In genomic region chr4:120855360-120856060, GRCm38 (mm10) we compare ENCODE assay signal across 9 mouse cellular contexts. TPM values are rescaled to one million over a fixed set of nuclear protein-coding genes. Genes with fewer than 3 reads are reported as not detected.
DNase-seq lines count a peak whose midpoint lies in the region; ATAC-seq and TF ChIP-seq lines count a peak whose summit lies in the region.
"Had no signal": no experiment of that assay in that cellular context is flagged by ENCODE, and none has a peak within 500 bp of the region (broad histone marks: within the 10 kb centered on the region; RNA-seq: fewer than 3 reads in every experiment).

No protein-coding gene starts in this region.

- H3K4me3 ChIP-seq in heart, embryonic 13.5 days = peak overlapping the region; percentile 64
- H3K4me3 ChIP-seq in hindbrain, embryonic 12.5 days = peak overlapping the region; percentile 51
- peak overlapping the region; percentile 50 for H3K4me3 ChIP-seq in liver, postnatal 0 days (ENCODE audit: low read depth, low read length)

- TF ChIP-seq CTCF in liver, postnatal 0 days (IDR thresholded peaks at IDR 0.05; ENCODE audit: low read depth) = no peak

- peak overlapping the region; percentile 90 for H3K4me2 ChIP-seq in heart, embryonic 13.5 days
- H3K4me2 ChIP-seq in hindbrain, embryonic 12.5 days (replicated peaks) = peak overlapping the region; percentile 91
- peak overlapping the region; percentile 84 for H3K4me2 ChIP-seq in liver, postnatal 0 days (ENCODE audit: low read depth, low read length)

- no peak for ATAC-seq in heart, embryonic 13.5 days (ENCODE audit: extremely low read depth, insufficient number of reproducible peaks, low FRiP score, low TSS enrichment)
- no peak for ATAC-seq in hindbrain, embryonic 12.5 days (ENCODE audit: low FRiP score)
- ATAC-seq in liver, postnatal 0 days = no peak

- WGBS in heart, embryonic 13.5 days = 34% methylated on average over 7 of the region's 7 CpGs
- 15% methylated on average over 7 of the region's 7 CpGs for WGBS in hindbrain, embryonic 12.5 days
- WGBS in liver, postnatal 0 days (ENCODE audit: insufficient replicate concordance) = 34% methylated on average over 7 of the region's 7 CpGs

- no peaks in the 10 kb centered on the region for H3K9me3 ChIP-seq in heart, embryonic 13.5 days
- H3K9me3 ChIP-seq in hindbrain, embryonic 12.5 days (replicated peaks) = no peaks in the 10 kb centered on the region
- H3K9me3 ChIP-seq in liver, postnatal 0 days (ENCODE audit: low read length) = no peaks in the 10 kb centered on the region

- no peak overlapping the region for H3K9ac ChIP-seq in heart, embryonic 13.5 days
- peak overlapping the region; percentile 74 for H3K9ac ChIP-seq in hindbrain, embryonic 12.5 days
- no peak overlapping the region for H3K9ac ChIP-seq in liver, postnatal 0 days (replicated peaks)

- DNase-seq in heart, postnatal 10 days = no peak
- DNase-seq in cerebellum, postnatal 25 days = peak; percentile 47 to 57
- DNase-seq in liver, postnatal 0 days = no peak
- no peak for DNase-seq in ovary, postnatal 36 days (ENCODE audit: low spot score)
- no peak for DNase-seq in left cerebral cortex, adult 8-10 months (ENCODE audit: low spot score in 2 of 2)
- no peak for DNase-seq in layer of hippocampus, adult 9-11 months
- DNase-seq: gastrocnemius, postnatal 36 days had no signal

- intact Hi-C loops in heart, postnatal 10 days (cut with DNase I) = no loop called here

- peaks cover 87% of the 10 kb centered on the region for H3K27me3 ChIP-seq in heart, embryonic 13.5 days (replicated peaks)
- H3K27me3 ChIP-seq in hindbrain, embryonic 12.5 days = peaks cover 37% of the 10 kb centered on the region
- peaks cover 38% of the 10 kb centered on the region for H3K27me3 ChIP-seq in liver, postnatal 0 days (ENCODE audit: insufficient read depth, low read length)

- TF ChIP-seq EP300 in liver, postnatal 0 days (IDR thresholded peaks at IDR 0.05; ENCODE audit: low read depth) = no peak

- no peak overlapping the region for H3K27ac ChIP-seq in heart, embryonic 13.5 days (replicated peaks)
- H3K27ac ChIP-seq in hindbrain, embryonic 12.5 days = no peak overlapping the region
- no peak overlapping the region for H3K27ac ChIP-seq in liver, postnatal 0 days (ENCODE audit: low read depth)

- no peaks in the 10 kb centered on the region for H3K36me3 ChIP-seq in heart, embryonic 13.5 days
- H3K36me3 ChIP-seq in hindbrain, embryonic 12.5 days = no peaks in the 10 kb centered on the region
- H3K36me3 ChIP-seq in liver, postnatal 0 days (replicated peaks; ENCODE audit: insufficient read depth, low read length) = no peaks in the 10 kb centered on the region

- H3K4me1 ChIP-seq in heart, embryonic 13.5 days = peaks cover 17% of the 10 kb centered on the region
- H3K4me1 ChIP-seq in hindbrain, embryonic 12.5 days = peaks cover 25% of the 10 kb centered on the region
- no peaks in the 10 kb centered on the region for H3K4me1 ChIP-seq in liver, postnatal 0 days (ENCODE audit: insufficient read depth)

RNA-seq across cellular contexts. Expression of gene Rims3, which starts 0.9 kb away (rescaled TPM):
- 0.51 and 0.60 TPM in 2 replicates for polyA plus RNA-seq in heart, embryonic 13.5 days (2015; fragmentation: Nextera tagmentation; extraction: Ambion mirVana)
- total RNA-seq in heart, postnatal 10 days (2021) = under 1 TPM; 0.10 to 0.17 TPM
- 8.5 and 9.2 TPM in 2 replicates for polyA plus RNA-seq in hindbrain, embryonic 12.5 days (2016; fragmentation: Nextera tagmentation; extraction: Ambion mirVana)
- 0.26 and 0.31 TPM in 2 replicates for polyA plus RNA-seq in liver, postnatal 0 days (2015; fragmentation: Nextera tagmentation; extraction: Ambion mirVana)
- total RNA-seq in left cerebral cortex, adult 8-10 months (2022) = 100 to 1,000 TPM; 137 to 160 (median 147) TPM

RNA-seq across cellular contexts. Expression of gene Nfyc, which starts 24.1 kb away (rescaled TPM):
- 95.8 and 97.4 TPM in 2 replicates for polyA plus RNA-seq in heart, embryonic 13.5 days (2015; fragmentation: Nextera tagmentation; extraction: Ambion mirVana)
- total RNA-seq in heart, postnatal 10 days (2021) = 10 to 100 TPM; 75.4 to 78.0 TPM
- 101 and 104 TPM in 2 replicates for polyA plus RNA-seq in hindbrain, embryonic 12.5 days (2016; fragmentation: Nextera tagmentation; extraction: Ambion mirVana)
- 30.4 and 32.0 TPM in 2 replicates for polyA plus RNA-seq in liver, postnatal 0 days (2015; fragmentation: Nextera tagmentation; extraction: Ambion mirVana)
- total RNA-seq in left cerebral cortex, adult 8-10 months (2022) = 10 to 100 TPM; 42.4 to 48.9 (median 47.9) TPM

Comparison
In these comparisons a context has a peak if more than half of its experiments do, and no peak if none do; other contexts are left out.
1. DNase-seq: peak in cerebellum, postnatal 25 days (2 of 2); none in heart, postnatal 10 days (0 of 2), liver, postnatal 0 days (single experiment), ovary, postnatal 36 days (single experiment), left cerebral cortex, adult 8-10 months (0 of 2) and layer of hippocampus, adult 9-11 months (single experiment).
2. Peak in every context shown above with its lines, with median percentiles within 50 percentile points of each other: H3K4me2 ChIP-seq and H3K4me3 ChIP-seq.